Mouse (Mus musculus): ENCODE measurements around the gene Gm4952. TPM values are rescaled to one million over a fixed set of nuclear protein-coding genes. Genes with fewer than 3 reads are reported as not detected.

Gm4952 gene
- polyA plus RNA-seq, 1 experiment from 2014 or later = not detected

DNA sequence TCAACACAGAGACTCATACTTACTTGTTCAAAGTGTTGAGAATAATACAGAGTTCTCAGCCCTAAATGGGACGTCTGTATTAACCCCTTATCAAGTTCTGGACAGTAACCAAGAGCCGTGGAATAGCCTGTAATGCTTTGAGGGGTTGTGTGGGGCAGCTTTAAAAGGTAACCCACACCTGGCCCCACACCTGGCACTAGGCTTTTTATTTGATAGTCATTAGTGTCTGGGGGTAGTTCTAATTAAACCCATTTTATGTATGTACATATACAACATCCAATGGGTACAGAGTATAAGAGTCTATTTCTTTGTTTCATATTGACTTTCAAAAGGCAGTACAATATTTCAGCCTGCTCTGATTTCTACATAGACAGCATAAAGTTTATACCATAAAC is 4.6 kb upstream of the Gm4952 start:
- H3K9me3 ChIP-seq (ENCODE audit: control insufficient read depth, low read length) = no peaks in the 10 kb centered on the region
- WGBS = 44% methylated on average over 2 of the region's 2 CpGs
- peak; percentile 11; the same call in 1 of the 2 replicates for ATAC-seq (replicated peaks; ENCODE audit: low FRiP score, low TSS enrichment, low read depth)
- H3K36me3 ChIP-seq (ENCODE audit: control insufficient read depth, insufficient read depth, low read length) = no peaks in the 10 kb centered on the region
- peak overlapping the region; percentile 64 for H3K4me3 ChIP-seq (ENCODE audit: low read depth, low read length)
- no peak overlapping the region for H3K9ac ChIP-seq (ENCODE audit: low read length)
- H3K27me3 ChIP-seq (replicated peaks; ENCODE audit: control insufficient read depth, insufficient read depth, low read length) = no peaks in the 10 kb centered on the region
- no peak for DNase-seq (ENCODE audit: low spot score)
- peaks cover 4% of the 10 kb centered on the region; the same call in 1 of the 2 replicates for H3K4me1 ChIP-seq (replicated peaks; ENCODE audit: control insufficient read depth, insufficient read depth, low read length)
- H3K27ac ChIP-seq (ENCODE audit: low read depth) = no peak overlapping the region
- peak overlapping the region; percentile 95 for H3K4me2 ChIP-seq (ENCODE audit: low read length)

DNA sequence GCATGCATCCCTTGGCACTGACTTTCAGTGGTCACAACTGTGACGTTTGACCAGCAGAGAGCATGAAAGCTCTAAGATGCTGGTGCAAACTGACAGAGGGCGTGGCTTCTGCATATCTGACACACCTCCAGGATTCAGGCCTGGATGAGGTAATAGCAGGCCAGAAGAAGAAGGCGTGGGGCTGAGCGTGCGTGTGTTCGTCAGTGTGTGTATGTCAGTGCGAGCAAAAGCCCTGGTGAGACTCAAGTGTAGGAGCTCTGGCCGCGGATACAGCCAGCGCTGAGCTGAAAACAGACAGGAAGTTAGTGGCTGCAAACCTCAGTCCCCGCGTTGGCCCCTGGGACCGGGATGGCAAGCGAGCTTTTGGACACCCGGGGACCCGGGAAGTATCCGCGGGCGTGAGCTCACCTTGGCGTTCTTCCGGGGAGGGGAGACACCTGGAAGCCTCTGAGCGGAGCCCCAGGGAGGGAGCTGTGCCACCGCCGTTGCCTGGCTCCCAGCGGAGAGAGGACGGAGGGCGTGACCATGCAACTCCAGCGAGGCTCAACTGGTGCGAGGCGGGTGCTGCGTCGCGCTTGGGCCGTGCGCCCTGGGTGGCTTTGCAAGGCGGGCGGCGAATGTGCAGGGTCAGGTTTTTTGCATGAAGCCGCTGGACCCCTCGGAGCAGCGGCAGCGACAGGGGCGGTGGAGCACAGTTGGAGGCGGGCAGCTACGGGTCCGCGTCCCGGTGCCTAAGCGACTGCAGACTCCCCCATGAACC is 4.1 kb upstream of the Gm4952 start:
- DNase-seq (ENCODE audit: low spot score) (peak; percentile 87), ATAC-seq (replicated peaks; ENCODE audit: low FRiP score, low TSS enrichment, low read depth) (peak; percentile 93)
- H3K4me3 ChIP-seq (ENCODE audit: low read depth, low read length) = peak overlapping the region; percentile 64
- H3K9me3 ChIP-seq (ENCODE audit: control insufficient read depth, low read length) = no peaks in the 10 kb centered on the region
- H3K27ac ChIP-seq (ENCODE audit: low read depth) = peak overlapping the region; percentile 57; the same call in 1 of the 2 replicates
- H3K4me1 ChIP-seq (replicated peaks; ENCODE audit: control insufficient read depth, insufficient read depth, low read length) = peaks cover 4% of the 10 kb centered on the region; the same call in 1 of the 2 replicates
- peak overlapping the region; percentile 65 for H3K9ac ChIP-seq (ENCODE audit: low read length)
- no peaks in the 10 kb centered on the region for H3K27me3 ChIP-seq (replicated peaks; ENCODE audit: control insufficient read depth, insufficient read depth, low read length)
- peak overlapping the region; percentile 95 for H3K4me2 ChIP-seq (ENCODE audit: low read length)
- WGBS = under 1% methylated on average over 48 of the region's 49 CpGs
- H3K36me3 ChIP-seq (ENCODE audit: control insufficient read depth, insufficient read depth, low read length) = no peaks in the 10 kb centered on the region

DNA sequence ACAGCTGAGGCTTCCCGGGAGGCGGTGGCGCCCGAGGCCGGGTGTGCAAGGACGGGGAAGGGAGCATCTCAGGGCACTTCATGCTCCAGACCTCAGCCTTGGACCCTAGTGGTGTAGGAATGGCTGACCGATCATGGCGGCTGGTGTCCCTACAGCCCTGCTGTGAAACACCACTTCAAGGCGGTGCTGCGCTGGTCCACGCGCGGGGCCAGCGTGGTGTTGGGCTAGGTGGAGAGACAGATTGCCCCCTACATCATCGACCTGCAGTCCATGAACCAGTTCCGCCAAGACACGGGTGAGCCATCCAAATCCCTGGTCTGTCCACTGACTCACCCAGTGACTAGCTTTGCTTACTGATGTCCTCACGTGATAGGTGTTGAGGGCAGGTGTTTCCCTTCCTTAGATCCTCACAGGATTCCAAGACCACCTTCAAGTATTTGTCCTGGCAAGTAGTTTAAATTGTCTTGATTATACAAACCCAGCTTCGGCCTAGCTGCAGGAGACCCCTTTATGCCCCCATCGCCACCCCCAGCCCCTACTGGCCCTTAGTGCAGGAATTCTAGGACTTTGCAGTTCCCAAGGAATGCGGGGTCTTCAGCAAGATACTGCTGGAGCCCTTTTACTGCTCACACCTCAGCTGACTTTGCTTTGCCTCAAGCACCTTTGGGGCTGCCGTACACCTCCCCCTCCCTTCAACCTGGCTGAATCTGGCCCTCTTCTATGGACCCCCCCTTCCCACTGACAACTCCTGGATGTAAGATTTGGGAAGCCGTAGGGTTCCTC is 3.3 kb upstream of the Gm4952 start:
- peaks cover 4% of the 10 kb centered on the region; the same call in 1 of the 2 replicates for H3K4me1 ChIP-seq (replicated peaks; ENCODE audit: control insufficient read depth, insufficient read depth, low read length)
- H3K4me2 ChIP-seq (ENCODE audit: low read length) = peak overlapping the region; percentile 95
- no peaks in the 10 kb centered on the region for H3K9me3 ChIP-seq (ENCODE audit: control insufficient read depth, low read length)
- peak; percentile 73 for ATAC-seq (replicated peaks; ENCODE audit: low FRiP score, low TSS enrichment, low read depth)
- peak overlapping the region; percentile 64 for H3K4me3 ChIP-seq (ENCODE audit: low read depth, low read length)
- peak overlapping the region; percentile 57; the same call in 1 of the 2 replicates for H3K27ac ChIP-seq (ENCODE audit: low read depth)
- 14% methylated on average over 23 of the region's 23 CpGs for WGBS
- H3K9ac ChIP-seq (ENCODE audit: low read length) = peak overlapping the region; percentile 65
- no peaks in the 10 kb centered on the region for H3K27me3 ChIP-seq (replicated peaks; ENCODE audit: control insufficient read depth, insufficient read depth, low read length)
- peak; percentile 78 for DNase-seq (ENCODE audit: low spot score)
- no peaks in the 10 kb centered on the region for H3K36me3 ChIP-seq (ENCODE audit: control insufficient read depth, insufficient read depth, low read length)

DNA sequence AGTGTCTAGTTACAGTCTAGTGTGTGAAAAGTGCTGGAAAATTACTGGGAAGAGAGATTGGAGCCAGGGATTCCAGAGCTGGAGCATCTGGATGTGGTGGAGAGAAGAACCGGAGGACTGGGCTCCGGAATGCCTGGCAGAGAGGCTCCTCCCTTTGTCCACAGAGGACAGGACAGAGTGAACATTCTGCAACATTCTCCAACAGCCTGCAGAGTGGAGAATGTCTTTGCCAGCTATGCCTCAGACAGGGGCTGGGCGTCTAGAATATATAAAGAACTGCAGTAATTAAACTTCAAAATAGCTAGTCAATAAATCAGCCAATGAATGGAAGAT is 2.7 kb upstream of the Gm4952 start:
- ATAC-seq (replicated peaks; ENCODE audit: low FRiP score, low TSS enrichment, low read depth) (no peak), DNase-seq (ENCODE audit: low spot score) (no peak)
- peaks cover 4% of the 10 kb centered on the region; the same call in 1 of the 2 replicates for H3K4me1 ChIP-seq (replicated peaks; ENCODE audit: control insufficient read depth, insufficient read depth, low read length)
- no peaks in the 10 kb centered on the region for H3K9me3 ChIP-seq (ENCODE audit: control insufficient read depth, low read length)
- H3K27me3 ChIP-seq (replicated peaks; ENCODE audit: control insufficient read depth, insufficient read depth, low read length) = no peaks in the 10 kb centered on the region
- no peak overlapping the region for H3K27ac ChIP-seq (ENCODE audit: low read depth)
- peak overlapping the region; percentile 95; the same call in 1 of the 2 replicates for H3K4me2 ChIP-seq (ENCODE audit: low read length)
- H3K36me3 ChIP-seq (ENCODE audit: control insufficient read depth, insufficient read depth, low read length) = no peaks in the 10 kb centered on the region
- 39% methylated on average over 3 of the region's 3 CpGs for WGBS
- no peak overlapping the region for H3K4me3 ChIP-seq (ENCODE audit: low read depth, low read length)
- no peak overlapping the region for H3K9ac ChIP-seq (ENCODE audit: low read length)

- H3K4me1 ChIP-seq (replicated peaks; ENCODE audit: control insufficient read depth, insufficient read depth, low read length) = peaks cover 4% of the 10 kb centered on the region; the same call in 1 of the 2 replicates
- WGBS = 64% methylated on average over 3 of the region's 3 CpGs
- H3K9me3 ChIP-seq (ENCODE audit: control insufficient read depth, low read length) = no peaks in the 10 kb centered on the region
- H3K4me2 ChIP-seq (ENCODE audit: low read length) = no peak overlapping the region
- no peaks in the 10 kb centered on the region for H3K36me3 ChIP-seq (ENCODE audit: control insufficient read depth, insufficient read depth, low read length)
- DNase-seq (ENCODE audit: low spot score) (no peak), ATAC-seq (replicated peaks; ENCODE audit: low FRiP score, low TSS enrichment, low read depth) (no peak)
- no peak overlapping the region for H3K27ac ChIP-seq (ENCODE audit: low read depth)
- no peak overlapping the region for H3K9ac ChIP-seq (ENCODE audit: low read length)
- H3K27me3 ChIP-seq (replicated peaks; ENCODE audit: control insufficient read depth, insufficient read depth, low read length) = no peaks in the 10 kb centered on the region
- H3K4me3 ChIP-seq (ENCODE audit: low read depth, low read length) = no peak overlapping the region
These were observed 1.1 kb upstream of the Gm4952 start for GRCm38 (mm10) chr19:12598674-12599073.

DNA sequence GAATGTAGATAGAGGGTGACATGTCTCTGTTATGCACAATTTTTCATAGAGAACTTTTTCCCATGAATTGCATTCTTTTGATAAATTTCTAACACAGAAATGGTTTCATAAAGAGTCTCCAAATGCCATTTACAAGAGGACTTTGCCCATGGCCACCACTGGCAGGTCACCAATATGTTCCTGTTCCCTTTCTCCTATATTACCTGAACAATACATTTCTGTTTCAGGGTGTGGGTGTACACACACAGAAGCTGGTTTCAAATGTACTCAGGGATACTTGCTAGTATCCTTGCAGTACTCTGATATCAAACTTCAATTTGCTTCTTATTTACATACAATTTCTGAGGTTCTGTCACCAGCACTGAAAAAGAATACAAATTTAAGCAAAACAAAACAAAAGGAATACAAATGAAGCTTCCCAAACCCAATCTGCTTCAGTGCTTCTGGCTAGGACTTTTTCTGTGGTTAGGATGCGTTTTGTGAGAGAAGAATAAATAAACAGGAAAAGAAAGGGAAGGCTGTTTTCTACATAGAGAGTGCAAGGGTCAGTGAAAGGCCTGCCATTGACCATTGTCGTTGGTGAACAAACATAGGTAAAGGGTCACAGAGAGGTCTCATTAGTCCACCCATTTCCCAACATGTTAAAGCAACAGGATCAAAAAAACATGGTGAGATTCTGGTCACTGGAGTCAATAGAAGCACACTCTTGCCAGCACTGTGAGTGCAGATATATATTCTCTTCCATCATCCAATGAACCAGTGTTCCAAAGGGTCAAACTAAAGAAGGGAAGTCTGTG is 1.1 kb downstream of the Gm4952 start:
- Histone ChIP-seq H3K4me2 (ENCODE audit: low read length) (no peak overlapping the region), H3K27ac (ENCODE audit: low read depth) (no peak overlapping the region), H3K9ac (ENCODE audit: low read length) (no peak overlapping the region), H3K9me3 (ENCODE audit: control insufficient read depth, low read length) (no peaks in the 10 kb centered on the region), H3K4me1 (replicated peaks; ENCODE audit: control insufficient read depth, insufficient read depth, low read length) (peaks cover 4% of the 10 kb centered on the region; the same call in 1 of the 2 replicates), H3K36me3 (ENCODE audit: control insufficient read depth, insufficient read depth, low read length) (no peaks in the 10 kb centered on the region), H3K27me3 (replicated peaks; ENCODE audit: control insufficient read depth, insufficient read depth, low read length) (no peaks in the 10 kb centered on the region), H3K4me3 (ENCODE audit: low read depth, low read length) (no peak overlapping the region)
- 18% methylated on average over 2 of the region's 2 CpGs for WGBS
- ATAC-seq (replicated peaks; ENCODE audit: low FRiP score, low TSS enrichment, low read depth) (no peak), DNase-seq (ENCODE audit: low spot score) (no peak)

DNA sequence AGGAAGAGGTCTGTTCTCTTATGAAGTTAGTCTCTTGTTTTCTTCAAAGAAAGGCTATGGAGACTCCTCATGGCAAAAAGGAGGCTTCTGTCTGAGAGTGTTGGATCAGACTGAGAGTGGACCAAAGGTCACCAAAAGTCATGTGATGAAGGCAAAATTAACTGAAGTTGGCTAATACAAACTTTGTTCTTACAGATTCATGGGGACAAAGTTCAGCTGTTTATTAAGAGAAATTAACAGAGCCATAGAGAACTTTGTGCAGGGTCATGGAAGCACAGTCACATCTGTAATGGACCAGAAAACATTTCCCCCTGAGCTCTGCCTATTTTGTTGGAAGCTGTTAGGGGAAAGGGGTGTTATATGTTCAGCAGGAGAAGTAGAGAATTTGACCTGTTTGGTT is 8.6 kb downstream of the Gm4952 start:
- no peaks in the 10 kb centered on the region for H3K36me3 ChIP-seq (ENCODE audit: control insufficient read depth, insufficient read depth, low read length)
- no peaks in the 10 kb centered on the region for H3K27me3 ChIP-seq (replicated peaks; ENCODE audit: control insufficient read depth, insufficient read depth, low read length)
- DNase-seq (ENCODE audit: low spot score) (no peak), ATAC-seq (replicated peaks; ENCODE audit: low FRiP score, low TSS enrichment, low read depth) (no peak)
- H3K9me3 ChIP-seq (ENCODE audit: control insufficient read depth, low read length) = no peaks in the 10 kb centered on the region
- H3K4me3 ChIP-seq (ENCODE audit: low read depth, low read length) = no peak overlapping the region
- H3K27ac ChIP-seq (ENCODE audit: low read depth) = no peak overlapping the region
- no peak overlapping the region for H3K4me2 ChIP-seq (ENCODE audit: low read length)
- no peak overlapping the region for H3K9ac ChIP-seq (ENCODE audit: low read length)
- H3K4me1 ChIP-seq (replicated peaks; ENCODE audit: control insufficient read depth, insufficient read depth, low read length) = no peaks in the 10 kb centered on the region

DNA sequence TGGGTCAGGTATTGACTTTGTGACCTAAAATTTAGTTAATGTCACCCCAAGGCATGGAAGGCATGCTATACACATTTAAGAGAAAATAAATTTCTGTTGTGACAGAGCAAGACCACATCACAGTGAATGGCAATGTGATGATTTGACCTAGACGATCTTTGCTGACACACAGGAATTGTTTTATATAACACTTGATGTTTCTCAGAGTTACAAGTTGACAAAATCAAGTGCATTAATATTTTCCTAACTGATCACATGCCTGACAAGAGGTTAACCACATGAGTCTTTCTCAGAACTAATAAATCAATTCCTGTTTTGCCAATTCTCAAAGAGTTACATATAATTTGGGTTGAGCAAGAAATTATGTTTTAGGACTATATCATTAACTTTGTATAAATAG is 13.9 kb downstream of the Gm4952 start:
- 73% methylated on average over 1 of the region's 1 CpGs for WGBS
- ATAC-seq (replicated peaks; ENCODE audit: low FRiP score, low TSS enrichment, low read depth) (no peak), DNase-seq (ENCODE audit: low spot score) (no peak)
- H3K27me3 ChIP-seq (replicated peaks; ENCODE audit: control insufficient read depth, insufficient read depth, low read length) = no peaks in the 10 kb centered on the region
- H3K4me1 ChIP-seq (replicated peaks; ENCODE audit: control insufficient read depth, insufficient read depth, low read length) = no peaks in the 10 kb centered on the region
- H3K4me3 ChIP-seq (ENCODE audit: low read depth, low read length) = no peak overlapping the region
- no peak overlapping the region for H3K4me2 ChIP-seq (ENCODE audit: low read length)
- no peak overlapping the region for H3K27ac ChIP-seq (ENCODE audit: low read depth)
- no peaks in the 10 kb centered on the region for H3K36me3 ChIP-seq (ENCODE audit: control insufficient read depth, insufficient read depth, low read length)
- H3K9me3 ChIP-seq (ENCODE audit: control insufficient read depth, low read length) = no peaks in the 10 kb centered on the region
- H3K9ac ChIP-seq (ENCODE audit: low read length) = no peak overlapping the region

Data from intestine, embryonic 14.5 days (tissue).